Mouse (Mus musculus) natural killer cell, adult 2 months (primary cell): ENCODE measurements at regions not wholly inside any gene's neighbourhood (a gene's known extent, or its start where the extent isn't known, plus 50 kb on each side); places are given as distances from the start of the nearest gene placed in this dataset.

ENCODE experiments used
- DNase-seq, 2 experiments: peaks; one replicate each; pipeline ENCODE4 v3.0.0; 2022; ENCODE audit warnings: low spot score in 2 of 2

DNA sequence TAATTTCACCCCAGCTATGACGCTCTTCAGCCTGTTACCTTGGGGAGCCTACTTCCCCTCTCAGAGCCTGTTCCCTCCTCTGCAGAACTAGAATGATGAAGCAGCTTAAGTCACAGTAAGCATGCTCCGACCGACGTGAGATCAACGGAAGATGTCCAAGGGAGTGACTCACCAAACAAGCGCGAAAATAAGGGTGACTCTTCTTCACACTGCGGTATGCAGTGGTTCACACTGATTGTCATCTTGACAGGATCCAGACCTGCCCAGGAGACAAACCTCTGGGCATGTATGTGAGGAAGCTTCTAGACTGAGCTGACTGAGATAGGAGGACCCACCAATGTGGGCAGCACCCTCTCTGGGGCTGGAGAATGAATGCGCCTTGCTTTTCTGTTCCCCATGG, 116.3 kb upstream of the Tpm1 start:
- DNase-seq, result peak; percentile 1 to 16

DNA sequence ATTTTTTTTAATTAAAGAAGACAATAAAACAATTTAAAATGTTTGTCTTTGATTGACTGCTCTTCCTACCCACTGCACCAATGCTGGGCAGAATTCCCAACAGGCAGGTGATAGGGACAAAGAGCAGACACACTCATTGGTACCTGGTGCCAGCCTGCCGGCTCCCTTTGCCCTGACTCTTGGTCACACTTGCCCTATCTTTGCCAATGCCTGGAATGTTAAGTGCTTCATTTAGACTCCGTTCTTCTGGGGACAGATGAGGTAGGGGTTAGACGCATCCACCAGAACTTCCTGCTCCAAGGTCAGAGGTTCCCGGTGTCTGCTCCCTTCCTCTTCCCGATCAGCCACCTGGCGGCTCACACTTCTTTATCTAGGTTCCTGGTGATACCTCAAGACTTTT, 114.5 kb upstream of the Tpm1 start:
- no peak for DNase-seq

DNA sequence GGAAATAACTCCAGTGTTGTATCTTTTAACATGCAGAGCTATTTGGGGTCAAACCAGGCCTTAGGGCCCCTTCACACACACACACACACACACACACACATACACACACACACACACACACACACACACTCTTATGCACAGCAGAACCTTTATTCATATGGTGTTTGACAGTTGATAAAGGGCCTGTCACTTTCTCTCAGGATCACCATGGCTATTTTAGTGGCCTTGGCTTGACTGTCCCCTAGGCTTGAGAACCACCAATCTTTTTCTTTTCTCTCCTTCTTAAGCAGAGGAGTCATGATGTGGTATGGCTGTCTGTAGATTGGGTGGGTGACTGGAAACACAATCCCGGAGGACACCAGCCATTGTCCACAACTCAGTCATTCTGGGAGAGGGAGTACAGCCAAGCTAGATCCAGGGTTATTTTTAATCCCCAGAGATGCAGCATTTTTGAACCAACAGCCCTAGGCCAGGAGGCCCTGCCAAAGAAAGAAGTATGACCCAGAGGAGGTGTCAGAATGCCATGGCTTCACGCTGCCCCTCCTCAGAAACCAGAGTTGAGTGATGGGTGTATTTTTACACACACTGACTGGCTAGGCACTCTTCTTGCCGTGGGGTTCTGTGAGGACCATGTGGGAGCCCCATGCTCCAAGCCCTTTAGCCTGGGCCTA, 111.7 kb upstream of the Tpm1 start:
- no peak for DNase-seq

DNA sequence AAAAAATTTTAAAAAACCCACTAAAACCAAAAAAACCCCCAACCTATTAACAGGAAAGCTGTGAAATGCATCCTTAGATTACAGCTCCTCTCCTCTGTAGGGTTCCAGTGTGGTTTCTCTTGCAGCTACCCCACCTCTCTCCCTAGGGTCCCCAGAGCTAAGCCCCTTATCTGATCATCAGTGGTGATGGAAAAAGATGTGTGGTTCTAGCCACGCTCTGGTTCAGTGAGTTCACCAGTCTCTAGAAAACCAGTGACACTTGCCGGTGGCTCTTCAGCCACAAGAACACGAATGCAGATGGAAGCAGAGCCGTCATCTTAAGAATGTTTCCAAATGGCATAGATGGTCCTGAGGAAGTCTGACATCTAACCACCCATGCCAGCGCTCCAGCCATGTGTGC, 111.1 kb upstream of the Tpm1 start:
- DNase-seq, result no peak

- no peak for DNase-seq
Measured at GRCm38 (mm10) chr9:67156590-67157259, 107.5 kb upstream of the Tpm1 start.

- DNase-seq, result no peak
Measured at GRCm38 (mm10) chr9:67154062-67154461, 104.9 kb upstream of the Tpm1 start.

- DNase-seq, result no peak
Measured at GRCm38 (mm10) chr9:67153333-67153732, 104.1 kb upstream of the Tpm1 start.

- no peak for DNase-seq
Measured at GRCm38 (mm10) chr9:67147656-67148055, 98.5 kb upstream of the Tpm1 start.

DNA sequence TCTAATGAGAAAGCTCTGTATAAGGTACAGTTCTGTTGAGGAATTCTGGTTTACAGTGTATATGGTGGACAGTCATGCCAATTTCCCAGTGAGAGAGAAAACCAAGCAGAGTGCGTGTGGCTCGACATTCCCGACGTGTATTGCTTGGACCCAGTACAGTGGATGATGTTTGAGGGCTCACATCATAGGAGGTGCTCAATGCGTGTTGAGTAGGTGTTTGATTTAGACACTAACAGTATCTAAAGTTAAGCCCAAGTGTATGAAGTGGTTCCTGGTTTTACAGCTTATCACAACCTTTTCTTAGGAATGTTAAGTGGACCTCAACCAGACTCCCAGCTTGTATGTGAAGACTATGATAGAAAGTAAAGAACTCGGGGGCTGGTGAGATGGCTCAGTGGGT, 96.2 kb upstream of the Tpm1 start:
- DNase-seq, result no peak

DNA sequence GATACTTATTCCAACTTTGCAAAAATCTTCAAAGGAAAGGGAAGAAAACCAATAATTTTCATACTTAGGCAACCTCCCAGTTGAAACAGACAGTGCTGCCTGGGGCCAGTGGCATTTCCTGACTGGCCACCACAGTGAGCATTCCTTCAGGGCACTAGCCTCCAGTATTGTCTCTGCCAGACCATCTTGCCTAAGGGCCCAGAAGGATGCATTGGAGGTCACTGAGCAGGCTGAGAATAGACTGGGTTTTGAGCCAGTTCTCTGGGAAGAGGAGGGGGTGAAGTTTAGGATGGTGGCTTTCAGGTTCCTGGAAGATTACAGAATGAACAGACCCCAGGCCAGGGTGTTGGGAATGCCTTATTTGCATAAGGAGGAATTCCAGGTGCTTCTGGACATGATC, 95.3 kb upstream of the Tpm1 start:
- no peak for DNase-seq

GRCm38 (mm10) chr9:67140319-67140887, 91.2 kb upstream of the Tpm1 start:
- no peak for DNase-seq

- no peak for DNase-seq
Measured at GRCm38 (mm10) chr9:67137681-67138080, 88.5 kb upstream of the Tpm1 start.

- DNase-seq, result no peak
Measured at GRCm38 (mm10) chr9:67137141-67137540, 87.9 kb upstream of the Tpm1 start.

DNA sequence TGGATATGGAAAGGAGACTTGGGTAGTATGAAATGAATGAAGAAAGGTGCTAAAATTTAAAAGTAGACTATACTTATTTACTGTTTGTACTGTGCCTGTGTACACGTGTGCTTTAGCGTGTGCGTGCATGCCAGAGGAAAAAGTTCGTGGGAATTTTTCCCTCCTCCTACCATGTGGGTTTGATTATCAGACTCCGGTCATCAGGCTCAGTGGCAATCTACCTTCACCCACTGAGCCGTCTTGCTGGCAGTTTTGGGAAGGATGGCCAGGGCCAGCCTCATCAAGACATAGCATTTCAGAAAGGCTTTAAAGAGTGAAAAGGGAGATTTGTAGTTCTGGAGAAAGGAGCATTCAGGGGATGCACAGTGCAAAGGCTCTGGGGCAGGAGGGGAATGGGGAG, 87.0 kb upstream of the Tpm1 start:
- DNase-seq, result no peak

DNA sequence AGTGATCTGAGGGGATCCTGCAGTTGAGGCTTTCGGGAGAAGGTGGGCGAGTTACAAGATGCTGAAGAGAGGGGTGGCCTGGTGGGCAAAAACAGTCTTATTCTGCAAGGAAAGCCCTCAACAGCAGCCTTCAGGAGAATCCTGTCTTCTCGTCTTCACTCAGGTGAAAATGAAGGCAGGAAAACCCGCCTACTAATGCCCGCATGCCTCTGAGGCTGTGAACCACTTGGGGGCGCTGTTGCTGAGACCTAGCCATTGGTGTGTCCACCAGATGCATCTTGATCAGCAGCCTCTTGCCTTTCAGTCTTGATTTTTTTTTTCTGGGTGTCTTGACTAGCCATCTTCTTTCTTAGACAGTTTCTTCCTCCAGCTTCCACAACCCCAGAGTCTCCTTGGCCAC, 85.2 kb upstream of the Tpm1 start:
- no peak for DNase-seq

- DNase-seq, result no peak
Measured at GRCm38 (mm10) chr9:67132370-67132769, 83.2 kb upstream of the Tpm1 start.

- no peak for DNase-seq
Measured at GRCm38 (mm10) chr9:67130730-67131440, 81.7 kb upstream of the Tpm1 start.

- DNase-seq, result no peak
Measured at GRCm38 (mm10) chr9:67129891-67130290, 80.7 kb upstream of the Tpm1 start.

DNA sequence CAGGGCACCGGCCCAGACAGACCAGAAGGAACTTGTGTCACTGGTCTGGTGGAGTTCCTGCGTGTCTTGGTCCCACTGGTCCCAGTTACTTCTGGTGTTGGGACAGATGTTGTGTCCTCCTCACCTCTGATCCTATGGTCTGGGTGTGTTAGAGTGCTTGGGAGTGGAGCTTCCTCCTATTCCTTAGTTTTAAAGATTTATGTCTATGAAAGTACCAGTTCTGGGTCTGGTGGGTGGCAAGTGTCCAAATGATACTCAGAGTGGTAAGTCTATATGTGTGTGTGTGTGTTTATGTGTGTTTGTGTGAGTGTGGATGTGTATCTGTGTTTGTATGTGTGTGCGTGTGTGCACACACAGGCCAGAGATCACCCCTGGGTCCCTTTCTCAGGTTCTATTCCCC, 79.9 kb upstream of the Tpm1 start:
- DNase-seq, result no peak

DNA sequence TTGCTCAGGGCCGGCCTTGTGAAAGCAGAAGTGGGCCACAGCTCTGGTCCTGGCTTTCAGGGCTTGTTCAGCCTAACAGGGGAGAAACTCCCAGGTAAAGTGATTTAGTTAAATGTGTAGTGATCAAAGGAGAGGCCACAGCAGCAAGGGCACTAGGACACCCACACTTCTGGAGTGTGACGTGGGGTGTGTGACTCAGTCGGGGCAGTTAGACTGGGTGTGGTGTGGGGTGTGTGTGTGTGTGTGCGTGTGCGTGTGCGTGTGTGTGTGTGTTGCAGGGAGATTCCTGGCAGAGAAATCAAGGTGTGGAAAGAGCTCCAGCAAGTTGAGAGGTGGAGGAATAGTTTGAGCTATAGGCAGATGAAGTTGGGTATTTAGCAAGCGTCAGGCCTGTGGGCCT, 72.5 kb upstream of the Tpm1 start:
- no peak for DNase-seq

DNA sequence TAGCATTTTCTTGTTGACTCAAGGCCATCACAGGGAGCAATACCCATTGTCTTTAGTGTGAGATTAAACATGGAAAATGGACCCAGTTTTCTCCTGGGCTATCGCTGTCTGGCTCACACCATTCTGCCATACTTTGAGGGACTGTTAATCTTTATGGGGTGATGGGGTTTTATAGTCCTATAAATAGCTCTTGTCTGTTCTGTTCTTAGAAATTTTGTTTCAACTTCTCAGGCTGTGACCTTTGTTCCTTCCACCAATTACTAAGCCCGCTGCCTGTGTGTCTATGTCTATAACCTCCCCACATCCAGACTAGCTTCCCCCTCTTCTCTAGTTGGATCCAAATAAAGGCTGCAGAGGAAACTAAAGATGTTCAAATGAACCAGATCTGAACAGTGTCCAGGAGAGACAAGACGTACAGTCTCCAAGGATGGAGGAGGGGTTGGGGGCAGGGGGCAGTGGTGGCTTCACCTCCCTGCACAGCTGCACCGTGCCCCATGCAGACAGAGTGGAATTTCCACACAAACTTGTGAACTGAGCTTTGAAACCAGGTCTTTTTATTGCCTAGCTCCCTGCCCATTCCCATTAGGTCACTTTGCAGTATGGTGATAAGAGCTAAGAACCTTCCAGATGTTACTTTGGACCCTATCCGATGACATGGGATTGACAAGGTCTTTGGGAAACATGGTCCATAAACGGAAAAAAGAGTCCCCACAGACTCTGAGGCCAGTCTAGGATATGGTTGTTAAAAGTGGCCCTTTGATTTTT, 69.9 kb upstream of the Tpm1 start:
- no peak for DNase-seq

GRCm38 (mm10) chr9:67118429-67118828, 69.2 kb upstream of the Tpm1 start:
- no peak for DNase-seq
